Mouse (Mus musculus): ENCODE measurements at regions not wholly inside any gene's neighbourhood (a gene's known extent, or its start where the extent isn't known, plus 50 kb on each side); places are given as distances from the start of the nearest gene placed in this dataset.
A peak's percentile ranks its signal among the peaks of the same experiment; 100 is the strongest.

- no peak for DNase-seq (ENCODE audit: low spot score in 2 of 2)
Measured at GRCm38 (mm10) chr10:87639339-87639738, 117.7 kb downstream of the Pah start.

- DNase-seq (ENCODE audit: low spot score in 2 of 2) = peak in 1 of 2 experiments; percentile 20
Measured at GRCm38 (mm10) chr10:87649091-87649490, 127.5 kb downstream of the Pah start.

GRCm38 (mm10) chr10:87652139-87652740 lies 130.6 kb downstream of the Pah start:
- DNase-seq (ENCODE audit: low spot score in 2 of 2) = no peak

DNA sequence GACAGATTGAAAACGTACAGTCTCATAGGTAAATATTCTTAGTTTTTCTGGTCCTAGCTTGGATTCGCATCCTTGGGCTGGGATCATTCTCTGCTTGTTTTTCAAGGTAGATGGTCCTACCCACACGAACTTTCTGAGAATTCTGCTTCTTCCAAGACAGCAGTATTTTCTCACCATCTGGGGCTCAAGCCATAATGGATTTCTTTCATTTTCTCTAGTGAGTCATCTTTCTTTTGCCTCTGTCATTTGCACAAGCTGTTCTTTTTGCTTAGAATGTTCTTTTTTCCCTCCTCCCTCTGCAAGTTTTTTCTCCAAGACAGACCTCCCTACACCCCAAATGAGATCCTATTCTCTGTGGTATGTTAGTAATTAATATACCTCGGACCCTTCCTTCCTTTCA lies 132.5 kb downstream of the Pah start:
- DNase-seq (ENCODE audit: low spot score in 2 of 2) = no peak

- DNase-seq (ENCODE audit: low spot score in 2 of 2) = no peak
Measured at GRCm38 (mm10) chr10:87666020-87666718, 144.6 kb downstream of the Pah start.

DNA sequence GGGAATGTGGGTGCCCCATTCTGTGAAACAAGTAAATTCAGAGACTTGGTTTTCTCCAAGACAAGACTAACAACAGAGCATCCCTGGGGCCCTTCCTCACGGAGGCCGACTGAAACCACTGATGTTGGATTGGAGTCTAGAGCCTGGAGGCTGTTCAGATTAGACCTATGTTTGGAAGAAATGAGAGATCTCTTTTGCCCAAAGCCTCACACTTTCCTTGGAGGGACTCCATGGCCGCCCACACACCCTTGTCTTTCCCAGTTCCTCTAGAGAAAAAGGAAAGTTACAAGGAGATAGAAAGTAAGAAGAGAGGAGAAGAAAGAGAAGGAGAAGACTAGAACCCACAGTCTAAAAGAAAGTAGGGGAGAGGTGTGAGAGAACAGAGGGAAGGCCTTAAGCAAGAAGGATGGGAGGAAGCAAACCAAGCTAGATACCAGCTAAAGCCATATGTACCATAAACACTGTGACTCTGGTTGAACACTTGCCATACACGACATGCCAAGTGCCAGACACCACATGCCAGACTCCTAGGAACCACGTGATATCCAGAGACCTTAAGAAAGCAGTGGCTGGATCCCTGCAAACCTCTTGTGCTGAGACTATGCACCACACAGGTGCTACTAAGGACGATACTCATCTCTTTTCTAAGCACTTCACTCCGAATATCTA lies 145.3 kb downstream of the Pah start:
- DNase-seq (ENCODE audit: low spot score in 2 of 2) = no peak

DNA sequence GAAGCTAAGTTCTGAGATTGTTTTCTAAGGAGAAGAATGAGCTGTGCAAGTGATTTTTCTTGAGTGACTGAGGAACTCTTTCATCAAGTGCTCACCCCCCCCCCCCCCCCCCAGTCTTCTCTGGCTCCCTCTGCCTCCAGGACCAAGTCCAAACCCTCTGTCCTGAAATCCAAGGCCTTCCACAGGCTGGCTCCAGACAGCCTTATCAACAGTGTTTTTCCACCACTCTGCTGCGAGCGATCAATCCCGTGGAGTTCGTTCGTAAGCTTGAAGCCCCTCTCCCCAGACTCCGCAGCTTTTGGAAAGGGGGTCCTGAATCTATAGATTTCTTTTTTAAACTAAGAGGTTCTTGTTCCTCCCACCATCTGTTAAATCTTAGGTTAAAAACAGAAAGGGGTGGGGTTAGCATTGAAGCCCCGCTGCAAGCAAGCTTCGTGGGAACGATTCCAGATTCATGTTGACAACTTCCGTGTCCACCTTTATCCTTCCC lies 146.1 kb downstream of the Pah start:
- no peak for DNase-seq (ENCODE audit: low spot score in 2 of 2)

- no peak for DNase-seq (ENCODE audit: low spot score in 2 of 2)
Measured at GRCm38 (mm10) chr10:87674740-87675420, 153.3 kb downstream of the Pah start.

- DNase-seq (ENCODE audit: low spot score in 2 of 2) = no peak
Measured at GRCm38 (mm10) chr10:87676041-87676672, 154.6 kb downstream of the Pah start.

GRCm38 (mm10) chr10:87678984-87679383 lies 157.4 kb downstream of the Pah start:
- DNase-seq (ENCODE audit: low spot score in 2 of 2) = no peak

- DNase-seq (ENCODE audit: low spot score in 2 of 2) = no peak
Measured at GRCm38 (mm10) chr10:87686311-87686710, 164.7 kb downstream of the Pah start.

DNA sequence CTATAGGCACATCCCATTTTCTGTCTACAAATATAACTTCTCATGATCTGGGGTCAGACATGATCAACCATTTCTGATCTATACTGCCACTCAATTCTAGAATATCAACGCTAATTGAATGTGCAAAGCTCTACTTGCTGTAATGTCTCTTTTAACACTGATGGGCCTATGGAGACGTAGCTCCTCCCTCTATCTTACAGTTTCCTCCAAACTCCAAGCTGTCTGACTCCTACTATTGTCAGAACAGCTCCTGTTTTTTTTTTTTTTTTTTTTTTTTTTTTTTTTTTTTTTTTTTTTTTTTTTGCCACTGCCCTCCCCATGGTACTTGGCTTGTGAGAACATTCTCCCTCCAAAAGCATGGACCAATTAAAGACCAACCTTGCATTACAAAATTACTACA lies 165.2 kb downstream of the Pah start:
- no peak for DNase-seq (ENCODE audit: low spot score in 2 of 2)

- DNase-seq (ENCODE audit: low spot score in 2 of 2) = no peak
Measured at GRCm38 (mm10) chr10:87687844-87688243, 166.2 kb downstream of the Pah start.

- no peak for DNase-seq (ENCODE audit: low spot score in 2 of 2)
Measured at GRCm38 (mm10) chr10:87690831-87691230, 167.2 kb upstream of the Igf1 start.

- DNase-seq (ENCODE audit: low spot score in 2 of 2) = no peak
Measured at GRCm38 (mm10) chr10:87696485-87696884, 161.6 kb upstream of the Igf1 start.

- no peak for DNase-seq (ENCODE audit: low spot score in 2 of 2)
Measured at GRCm38 (mm10) chr10:87711209-87711608, 146.9 kb upstream of the Igf1 start.

DNA sequence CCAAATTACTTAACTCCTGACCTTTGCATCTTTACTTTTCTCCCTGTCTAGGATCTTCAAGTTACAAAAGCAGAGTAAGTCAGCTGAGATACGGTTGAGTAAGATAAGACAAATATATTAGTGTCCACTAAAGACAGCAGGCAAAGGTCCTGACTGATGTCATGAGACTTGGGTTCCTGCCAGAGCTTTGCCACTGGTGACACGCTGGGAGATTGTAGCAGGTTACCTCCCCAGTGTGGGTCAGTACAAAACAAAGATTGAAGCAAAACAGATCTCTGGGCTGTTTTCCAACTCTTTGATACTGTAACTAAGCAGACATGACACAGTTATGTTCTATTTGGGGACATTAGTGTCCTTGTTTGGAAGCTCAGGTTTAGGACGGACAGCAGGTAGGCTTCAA lies 146.3 kb upstream of the Igf1 start:
- no peak for DNase-seq (ENCODE audit: low spot score in 2 of 2)

- no peak for DNase-seq (ENCODE audit: low spot score in 2 of 2)
Measured at GRCm38 (mm10) chr10:87715874-87716600, 142.0 kb upstream of the Igf1 start.

DNA sequence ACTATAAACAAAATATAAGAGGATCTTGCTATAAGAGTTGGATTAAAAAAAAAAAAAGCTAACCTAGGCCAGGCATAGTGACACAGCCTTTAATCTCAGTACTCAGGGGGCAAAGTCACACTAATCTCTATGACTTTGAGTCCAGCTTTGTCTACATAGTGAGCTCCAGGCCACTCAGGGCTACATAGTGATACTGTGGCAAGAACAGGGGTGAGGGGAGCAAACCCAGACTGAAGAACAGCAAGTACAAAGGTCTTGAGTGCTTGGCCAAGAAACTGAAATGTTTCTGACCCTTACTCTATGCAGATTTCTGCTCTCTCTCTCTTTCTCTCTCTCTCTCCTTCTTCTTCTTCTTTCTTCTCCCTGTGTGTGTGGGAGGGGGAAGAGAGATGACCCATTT lies 140.9 kb upstream of the Igf1 start:
- DNase-seq (ENCODE audit: low spot score in 2 of 2) = no peak

- DNase-seq (ENCODE audit: low spot score in 2 of 2) = no peak
Measured at GRCm38 (mm10) chr10:87718491-87718890, 139.6 kb upstream of the Igf1 start.

DNA sequence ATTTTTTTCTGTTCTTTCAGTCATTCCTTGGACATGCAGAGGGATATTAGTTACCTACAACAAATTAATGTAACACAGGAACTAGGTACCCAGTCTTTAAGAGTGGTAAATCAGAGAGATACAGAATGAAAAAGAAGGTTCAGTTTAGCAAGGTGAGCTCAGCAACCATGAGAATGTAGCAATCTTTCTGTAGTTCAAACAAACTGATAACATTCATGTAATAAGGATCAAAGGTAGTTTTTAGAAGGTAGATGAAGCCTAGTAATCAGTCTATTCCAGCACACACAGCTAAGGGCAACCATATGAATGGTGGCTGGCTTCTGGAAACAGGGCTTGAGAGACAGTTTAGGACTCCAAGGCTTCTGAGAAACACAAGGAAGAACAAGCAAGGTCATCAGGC lies 138.1 kb upstream of the Igf1 start:
- no peak for DNase-seq (ENCODE audit: low spot score in 2 of 2)
